In genomic region chr11:115814605-115815450, GRCm38 (mm10) we compare ENCODE assay signal across 8 mouse cellular contexts. TPM values are rescaled to one million over a fixed set of nuclear protein-coding genes. Genes with fewer than 3 reads are reported as not detected.
DNase-seq lines count a peak whose midpoint lies in the region; ATAC-seq and TF ChIP-seq lines count a peak whose summit lies in the region.

Gene Tsen54, plus strand, starts transcription at chr11:115814724.

- intact Hi-C loops in gastrocnemius, adult 2 months (cut with DNase I), result loop anchor here (1.0 to 5.0 kb wide), 3 partner anchors 93 to 183 kb away; no protein-coding TSS in a partner anchor

- peak; percentile 77 for DNase-seq in T-cell, adult 2 months (ENCODE audit: low spot score)
- peak; percentile 96 to 97 for DNase-seq in cerebellum, postnatal 25 days
- peak; percentile 92 for DNase-seq in gastrocnemius, adult 2 months
- DNase-seq in left cerebral cortex, adult 8-10 months (ENCODE audit: low spot score in 2 of 2), result peak; percentile 67 to 80
- peak; percentile 88 for DNase-seq in right cerebral cortex, adult 2 months (ENCODE audit: low spot score in 2 of 2)
- DNase-seq in urinary bladder, postnatal 14 days (ENCODE audit: low spot score), result peak; percentile 90

- peak within 1 kb of the TSS; percentile 91 for H3K4me3 ChIP-seq in gastrocnemius, adult 2 months
- peak within 1 kb of the TSS; percentile 91 for H3K4me3 ChIP-seq in hindbrain, embryonic 16.5 days (ENCODE audit: low read length)
- peak within 1 kb of the TSS; percentile 93 for H3K4me3 ChIP-seq in megakaryocyte, embryonic 14.5 days (replicated peaks)

- H3K27me3 ChIP-seq in hindbrain, embryonic 16.5 days (replicated peaks; ENCODE audit: control insufficient read depth, insufficient read depth, low read length), result no peaks in the 10 kb centered on the region
- H3K27me3 ChIP-seq in megakaryocyte, embryonic 14.5 days (replicated peaks), result peaks cover 33% of the 10 kb centered on the region

- peaks cover under 1% of the 10 kb centered on the region for H3K36me3 ChIP-seq in hindbrain, embryonic 16.5 days (ENCODE audit: control insufficient read depth, insufficient read depth, low read length)
- H3K36me3 ChIP-seq in megakaryocyte, embryonic 14.5 days (replicated peaks; ENCODE audit: low read length), result peaks cover 26% of the 10 kb centered on the region

- H3K9ac ChIP-seq in hindbrain, embryonic 16.5 days (ENCODE audit: low read depth, low read length), result peak within 1 kb of the TSS; percentile 92

- peak within 1 kb of the TSS; percentile 98 for H3K4me2 ChIP-seq in hindbrain, embryonic 16.5 days (ENCODE audit: low read length)

- WGBS in hindbrain, embryonic 16.5 days, result under 1% methylated on average over 64 of the region's 84 CpGs

- H3K9me3 ChIP-seq in hindbrain, embryonic 16.5 days (ENCODE audit: control insufficient read depth, low read length), result no peaks in the 10 kb centered on the region
- H3K9me3 ChIP-seq in megakaryocyte, embryonic 14.5 days, result no peaks in the 10 kb centered on the region

- peaks cover 33% of the 10 kb centered on the region for H3K4me1 ChIP-seq in hindbrain, embryonic 16.5 days (ENCODE audit: control insufficient read depth, insufficient read depth, low read depth, low read length)
- H3K4me1 ChIP-seq in megakaryocyte, embryonic 14.5 days, result peaks cover 33% of the 10 kb centered on the region

- ATAC-seq in hindbrain, embryonic 16.5 days, result peak; percentile 55

- no peak for TF ChIP-seq CTCF in gastrocnemius, adult 2 months (IDR thresholded peaks at IDR 0.05)

- peak within 1 kb of the TSS; percentile 92 for H3K27ac ChIP-seq in gastrocnemius, adult 2 months
- H3K27ac ChIP-seq in hindbrain, embryonic 16.5 days (ENCODE audit: low read depth, low read length), result peak within 1 kb of the TSS; percentile 78

RNA-seq across cellular contexts. Expression of gene Tsen54, which starts in this region (rescaled TPM):
- total RNA-seq in gastrocnemius, adult 2 months (2021), result 1 to 10 TPM; 6.2 to 6.9 TPM
- polyA plus RNA-seq in hindbrain, embryonic 16.5 days (2015; fragmentation: Nextera tagmentation; extraction: Ambion mirVana), result 18.7 and 23.3 TPM in 2 replicates
- 10 to 100 TPM; 12.4 to 17.1 (median 14.5) TPM for total RNA-seq in left cerebral cortex, adult 8-10 months (2022)
- polyA plus RNA-seq in megakaryocyte, embryonic 14.5 days (2012; ENCODE audit: insufficient read depth, low replicate concordance), result 21.0 and 35.3 TPM in 2 replicates

Comparison
In these comparisons a context has a peak if more than half of its experiments do, and no peak if none do; other contexts are left out.
1. Peak in every context shown above with its lines: DNase-seq, ATAC-seq, H3K4me3 ChIP-seq and H3K27ac ChIP-seq.